Mouse (Mus musculus) myocyte (in vitro differentiated cells): ENCODE data around the gene Prpf4b.

Experiments used
- MAX ChIP-seq: IDR thresholded peaks from one replicate; pipeline ENCODE4 v1.6.1; 2011; ENCODE audit warnings: low read depth, mild to moderate bottlenecking, control low read depth
- MYOD1 ChIP-seq, 3 experiments: IDR thresholded peaks; one replicate each; pipeline ENCODE4 v1.6.1; 2011; ENCODE audit warnings: control low read depth in 2 of 3, low read depth in 2 of 3, mild to moderate bottlenecking in 2 of 3, moderate library complexity in 1 of 3; ENCODE audit not compliant: insufficient read length in 2 of 3, control insufficient read depth in 1 of 3
- MYOG ChIP-seq, 3 experiments: IDR thresholded peaks; one replicate each; pipeline ENCODE4 v1.6.1; 2011; ENCODE audit warnings: control low read depth in 2 of 3, low read depth in 2 of 3, mild to moderate bottlenecking in 2 of 3; ENCODE audit not compliant: insufficient read length in 2 of 3, control insufficient read depth in 1 of 3, insufficient read depth in 1 of 3
- POLR2A ChIP-seq: IDR thresholded peaks from one replicate; pipeline ENCODE4 v1.6.1; 2011; ENCODE audit warnings: low read depth, mild to moderate bottlenecking, control low read depth, moderate library complexity; ENCODE audit not compliant: insufficient read length
- TCF12 ChIP-seq: IDR thresholded peaks from one replicate; pipeline ENCODE4 v1.6.1; 2011; ENCODE audit warnings: mild to moderate bottlenecking, control low read depth; ENCODE audit not compliant: poor library complexity, insufficient read depth, severe bottlenecking

- TF ChIP-seq POLR2A (no peak), MYOD1 (IDR thresholded peaks at IDR 0.05; ENCODE audit: control insufficient read depth in 1 of 3, insufficient read length in 2 of 3, low read depth in 2 of 3) (no peak), TCF12 (no peak), MYOG (IDR thresholded peaks at IDR 0.05; ENCODE audit: control insufficient read depth in 1 of 3, insufficient read depth in 1 of 3, insufficient read length in 2 of 3, low read depth in 2 of 3) (no peak), MAX (no peak)
Measured at GRCm38 (mm10) chr13:34916520-34917167, 41.5 kb downstream of the Prpf4b start.
